1 mouse cellular context compared by ENCODE assay signal in the genomic region with DNA sequence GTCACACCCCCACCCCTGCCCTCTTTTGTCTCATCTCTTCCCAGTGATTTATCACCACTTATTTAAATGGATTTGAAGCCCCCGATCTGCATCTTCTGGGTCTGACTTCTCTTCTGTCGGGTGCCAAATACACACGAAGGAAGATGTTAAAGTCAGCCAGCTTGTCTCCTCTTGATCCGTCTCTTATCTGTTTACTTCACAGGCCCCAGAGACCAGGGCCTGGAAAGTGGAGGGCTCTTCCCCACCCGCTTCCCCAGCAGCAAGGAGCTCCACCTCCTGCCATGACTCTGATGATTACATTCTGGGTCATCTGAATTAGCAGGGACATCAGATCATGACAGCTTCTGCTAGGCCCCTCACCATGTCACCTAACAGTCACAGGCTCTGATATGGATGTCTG.
TF ChIP-seq lines count a peak whose summit lies in the region.

No protein-coding gene starts in this region.

TF ChIP-seq in MEL, 35 proteins besides CTCF, POLR2A, EP300 and RAD21 (continued from another document):
- TF ChIP-seq MXI1 (IDR thresholded peaks at IDR 0.05; ENCODE audit: low read depth, low read length) (0 out of 2 replicates have a peak, but pooled peaks have one; percentile 36), NELFE (IDR thresholded peaks at IDR 0.05; ENCODE audit: low read depth, low read length) (no peak), CHD2 (IDR thresholded peaks at IDR 0.05; ENCODE audit: low read length) (no peak), BHLHE40 (IDR thresholded peaks at IDR 0.05; ENCODE audit: borderline replicate concordance, low read depth, low read length) (0 out of 2 replicates have a peak, but pooled peaks have one; percentile 10), MAFK (IDR thresholded peaks at IDR 0.05; ENCODE audit: borderline replicate concordance, low read depth, low read length) (no peak), USF2 (IDR thresholded peaks at IDR 0.05; ENCODE audit: borderline replicate concordance in 1 of 2, insufficient read depth in 1 of 2, low read depth in 1 of 2, low read length in 2 of 2) (no peak), ZNF384 (IDR thresholded peaks at IDR 0.05; ENCODE audit: low read depth, low read length) (no peak), ELF1 (IDR thresholded peaks at IDR 0.05; ENCODE audit: low read depth, low read length) (no peak), POLR2AphosphoS5 (IDR thresholded peaks at IDR 0.05; ENCODE audit: borderline replicate concordance, low read depth, low read length) (no peak), ZKSCAN1 (IDR thresholded peaks at IDR 0.05; ENCODE audit: low read depth, low read length) (no peak), USF1 (IDR thresholded peaks at IDR 0.05; ENCODE audit: low read depth, low read length) (no peak), MAX (IDR thresholded peaks at IDR 0.05; ENCODE audit: low read length) (peak; percentile 38), ZMIZ1 (IDR thresholded peaks at IDR 0.05; ENCODE audit: low read depth, low read length) (no peak), MEF2A (IDR thresholded peaks at IDR 0.05; ENCODE audit: extremely low read depth, insufficient replicate concordance, low read depth, low read length, poor library complexity, severe bottlenecking) (no peak), NRF1 (IDR thresholded peaks at IDR 0.05; ENCODE audit: insufficient read depth, low read depth, low read length, poor library complexity, severe bottlenecking) (no peak), POLR2AphosphoS2 (IDR thresholded peaks at IDR 0.05; ENCODE audit: low read length) (no peak)
